Mouse (Mus musculus): ENCODE measurements around the gene Dpp6.

- TF ChIP-seq CTCF (IDR thresholded peaks at IDR 0.05; ENCODE audit: control insufficient read depth, insufficient read depth, low read length) (no peak), POLR2A (IDR thresholded peaks at IDR 0.05; ENCODE audit: borderline replicate concordance, control insufficient read depth, low read depth, low read length) (no peak)
Measured at GRCm38 (mm10) chr5:27486138-27486537, 669.1 kb downstream of the Dpp6 start.

All from bone marrow, adult 2 months (tissue).